Comparison of ENCODE assay signal across 9 mouse cellular contexts in the genomic region with DNA sequence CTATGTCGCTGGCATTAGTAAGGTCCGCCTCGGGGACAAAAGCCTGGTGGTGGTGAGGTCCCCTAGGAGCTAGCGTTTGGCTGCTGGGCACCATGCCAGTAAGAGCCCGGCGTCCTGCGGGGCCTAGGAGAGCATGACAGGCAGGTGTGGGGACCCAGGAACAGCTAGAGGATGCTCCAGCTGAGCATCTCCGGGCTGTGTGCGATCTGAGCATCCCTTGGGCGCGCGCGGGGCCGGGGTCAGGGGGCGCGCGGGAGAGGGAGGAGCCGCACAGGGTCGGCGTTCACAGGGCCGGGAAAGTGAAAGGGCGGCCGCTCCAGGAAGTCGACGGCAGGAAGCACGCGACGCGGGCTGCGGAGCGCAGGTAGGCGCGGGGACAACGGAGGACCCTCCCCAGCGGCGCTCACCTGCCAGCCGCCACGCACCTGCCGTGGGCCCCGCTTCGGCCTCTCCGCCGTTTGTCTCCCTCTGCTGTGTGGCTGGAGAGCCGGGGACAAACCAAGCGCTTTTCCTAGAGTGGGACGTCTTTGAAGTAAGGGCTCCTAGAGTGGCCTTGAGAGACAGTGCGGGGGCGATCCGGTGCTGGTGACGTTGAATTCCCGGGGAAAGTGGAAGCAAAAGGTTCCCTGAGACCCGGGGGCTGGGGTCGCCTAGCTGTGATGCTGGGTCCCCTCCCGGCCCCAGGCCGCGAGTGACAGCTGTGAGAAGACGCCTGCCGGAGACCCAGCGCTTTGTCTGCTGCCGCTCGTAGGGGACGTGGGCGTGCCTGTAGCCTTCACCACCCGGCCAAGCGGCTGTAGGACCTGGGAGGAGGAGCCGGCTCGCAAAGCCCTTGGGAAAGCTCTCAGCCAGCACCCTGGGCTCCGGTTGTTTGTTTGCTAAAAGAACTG. TPM values are rescaled to one million over a fixed set of nuclear protein-coding genes. Genes with fewer than 3 reads are reported as not detected.
DNase-seq lines count a peak whose midpoint lies in the region; ATAC-seq and TF ChIP-seq lines count a peak whose summit lies in the region.
"Had no signal": no experiment of that assay in that cellular context is flagged by ENCODE, and none has a peak within 500 bp of the region (broad histone marks: within the 10 kb centered on the region; RNA-seq: fewer than 3 reads in every experiment).

No protein-coding gene starts in this region.

- H3K9ac ChIP-seq in heart, embryonic 14.5 days (ENCODE audit: low read length), result peak overlapping the region; percentile 71
- H3K9ac ChIP-seq in kidney, postnatal 0 days (ENCODE audit: low read depth, low read length), result peak overlapping the region; percentile 66
- peak overlapping the region; percentile 54 for H3K9ac ChIP-seq in liver, embryonic 14.5 days (replicated peaks)
- peak overlapping the region; percentile 29; the same call in 1 of the 2 replicates for H3K9ac ChIP-seq in stomach, embryonic 14.5 days (replicated peaks; ENCODE audit: low read depth, low read length)

- H3K9me3 ChIP-seq in erythroblast, embryonic 14.5 days (ENCODE audit: control insufficient read depth, low read length), result no peaks in the 10 kb centered on the region
- H3K9me3 ChIP-seq in heart, embryonic 14.5 days (ENCODE audit: control insufficient read depth, low read length), result no peaks in the 10 kb centered on the region
- H3K9me3 ChIP-seq in kidney, postnatal 0 days (replicated peaks; ENCODE audit: low read length), result no peaks in the 10 kb centered on the region
- H3K9me3 ChIP-seq in liver, embryonic 14.5 days (ENCODE audit: control insufficient read depth, low read length), result no peaks in the 10 kb centered on the region
- no peaks in the 10 kb centered on the region for H3K9me3 ChIP-seq in stomach, embryonic 14.5 days (ENCODE audit: control insufficient read depth, low read depth, low read length)

- H3K36me3 ChIP-seq in erythroblast, embryonic 14.5 days (ENCODE audit: control insufficient read depth), result no peaks in the 10 kb centered on the region
- no peaks in the 10 kb centered on the region for H3K36me3 ChIP-seq in heart, embryonic 14.5 days (ENCODE audit: control insufficient read depth, insufficient read depth, low read length)
- H3K36me3 ChIP-seq in kidney, postnatal 0 days (ENCODE audit: insufficient read depth, low read length), result no peaks in the 10 kb centered on the region
- no peaks in the 10 kb centered on the region for H3K36me3 ChIP-seq in liver, embryonic 14.5 days (replicated peaks; ENCODE audit: control insufficient read depth, insufficient read depth, low read depth)
- H3K36me3 ChIP-seq in stomach, embryonic 14.5 days (ENCODE audit: control insufficient read depth, insufficient read depth, low read length), result no peaks in the 10 kb centered on the region
- H3K36me3 ChIP-seq: G1E had no signal

- TF ChIP-seq EP300 in liver, embryonic 14.5 days (IDR thresholded peaks at IDR 0.05; ENCODE audit: low read depth), result no peak

- H3K4me1 ChIP-seq in erythroblast, embryonic 14.5 days (ENCODE audit: control insufficient read depth), result peaks cover 34% of the 10 kb centered on the region
- peaks cover 22 to 33% of the 10 kb centered on the region in 2 experiments for H3K4me1 ChIP-seq in heart, embryonic 14.5 days (ENCODE audit: control insufficient read depth in 2 of 2, insufficient read depth in 2 of 2, low read length in 2 of 2)
- peaks cover 13% of the 10 kb centered on the region; the same call in 1 of the 2 replicates for H3K4me1 ChIP-seq in kidney, postnatal 0 days (replicated peaks; ENCODE audit: insufficient read depth, low read length)
- peaks cover 0 to 8% of the 10 kb centered on the region in 2 experiments; a peak in 3 of 4 replicates for H3K4me1 ChIP-seq in liver, embryonic 14.5 days (replicated peaks; ENCODE audit: control insufficient read depth in 2 of 2, insufficient read depth in 2 of 2, low read length in 1 of 2)
- peaks cover 11% of the 10 kb centered on the region; the same call in 1 of the 2 replicates for H3K4me1 ChIP-seq in stomach, embryonic 14.5 days (ENCODE audit: control insufficient read depth, insufficient read depth, low read length)

- peaks cover 32% of the 10 kb centered on the region for H3K27me3 ChIP-seq in erythroblast, embryonic 14.5 days (ENCODE audit: control insufficient read depth)
- H3K27me3 ChIP-seq in heart, embryonic 14.5 days (ENCODE audit: control insufficient read depth, insufficient read depth, low read length), result peaks cover 6% of the 10 kb centered on the region; the same call in 1 of the 2 replicates
- H3K27me3 ChIP-seq in kidney, postnatal 0 days (ENCODE audit: insufficient read depth, low read length), result no peaks in the 10 kb centered on the region
- H3K27me3 ChIP-seq in liver, embryonic 14.5 days (ENCODE audit: control insufficient read depth, insufficient read depth, low read length), result no peaks in the 10 kb centered on the region
- 0 out of 2 replicates have a peak, but pooled peaks cover 2% of the 10 kb centered on the region for H3K27me3 ChIP-seq in stomach, embryonic 14.5 days (ENCODE audit: control insufficient read depth, insufficient read depth, low read length)

- H3K4me3 ChIP-seq in erythroblast, embryonic 14.5 days (replicated peaks), result peak overlapping the region; percentile 70
- H3K4me3 ChIP-seq in heart, embryonic 14.5 days (ENCODE audit: control insufficient read depth in 1 of 2, insufficient read depth in 1 of 2, low read depth in 1 of 2, low read length in 2 of 2), result peak overlapping the region; percentile 51 to 65
- H3K4me3 ChIP-seq in kidney, postnatal 0 days (replicated peaks; ENCODE audit: low read depth, low read length), result peak overlapping the region; percentile 58
- peak overlapping the region; percentile 58 to 66 for H3K4me3 ChIP-seq in liver, embryonic 14.5 days (ENCODE audit: insufficient read depth in 1 of 2, low read depth in 2 of 2, low read length in 2 of 2)
- peak overlapping the region; percentile 50 for H3K4me3 ChIP-seq in stomach, embryonic 14.5 days (ENCODE audit: low read depth, low read length)

- peak; percentile 33; the same call in 1 of the 2 replicates for ATAC-seq in heart, embryonic 14.5 days (ENCODE audit: insufficient number of reproducible peaks, insufficient read depth, low FRiP score, low read depth)
- peak; percentile 46; the same call in 1 of the 2 replicates for ATAC-seq in kidney, postnatal 0 days (replicated peaks; ENCODE audit: low FRiP score, low read depth)
- ATAC-seq in liver, embryonic 14.5 days (ENCODE audit: insufficient read depth), result peak; percentile 61
- ATAC-seq in stomach, embryonic 14.5 days (ENCODE audit: insufficient number of reproducible peaks, insufficient read depth, low FRiP score, low read depth), result peak; percentile 74

- TF ChIP-seq CTCF in kidney, postnatal 0 days (IDR thresholded peaks at IDR 0.05; ENCODE audit: low read depth), result no peak; the same call in 1 of the 2 replicates
- TF ChIP-seq CTCF in liver, embryonic 14.5 days (IDR thresholded peaks at IDR 0.05; ENCODE audit: low read depth), result no peak

- DNase-seq in B cell, adult 2 months, result peak; percentile 83 to 84
- DNase-seq in brain, adult 2 months (ENCODE audit: low read depth, low spot score), result peak; percentile 72
- DNase-seq in kidney, postnatal 0 days (ENCODE audit: low spot score), result peak; percentile 86
- DNase-seq in liver, embryonic 14.5 days (ENCODE audit: low read depth in 3 of 3, low spot score in 3 of 3), result peak in 2 of 3 experiments; percentile 49 to 50
- DNase-seq in natural killer cell, adult 2 months (ENCODE audit: low spot score in 2 of 2), result peak; percentile 60 to 75

- 1% methylated on average over 64 of the region's 68 CpGs for WGBS in heart, embryonic 14.5 days
- 0% methylated on average over 59 of the region's 68 CpGs for WGBS in kidney, postnatal 0 days
- under 1% methylated on average over 68 of the region's 68 CpGs for WGBS in liver, embryonic 14.5 days (ENCODE audit: insufficient replicate concordance)
- under 1% methylated on average over 62 of the region's 68 CpGs for WGBS in stomach, embryonic 14.5 days

- H3K4me2 ChIP-seq in heart, embryonic 14.5 days (ENCODE audit: low read length), result peak overlapping the region; percentile 100
- H3K4me2 ChIP-seq in kidney, postnatal 0 days (ENCODE audit: low read length), result peak overlapping the region; percentile 96
- H3K4me2 ChIP-seq in liver, embryonic 14.5 days (ENCODE audit: low read depth), result peak overlapping the region; percentile 96
- H3K4me2 ChIP-seq in stomach, embryonic 14.5 days (replicated peaks; ENCODE audit: low read depth, low read length), result peak overlapping the region; percentile 96

- H3K27ac ChIP-seq in heart, embryonic 14.5 days (replicated peaks in 1 of 2; ENCODE audit: control insufficient read depth in 1 of 2, insufficient read depth in 1 of 2, low read depth in 2 of 2, low read length in 2 of 2), result peak overlapping the region in 1 of 2 experiments; percentile 66; a peak in 1 of 4 replicates
- peak overlapping the region; percentile 54; the same call in 1 of the 2 replicates for H3K27ac ChIP-seq in kidney, postnatal 0 days
- H3K27ac ChIP-seq in liver, embryonic 14.5 days, result no peak overlapping the region
- H3K27ac ChIP-seq in stomach, embryonic 14.5 days (ENCODE audit: low read length), result peak overlapping the region; percentile 56; the same call in 1 of the 2 replicates

RNA-seq across cellular contexts. Expression of a gene that starts 9.5 kb away (rescaled TPM):
- polyA plus RNA-seq in erythroblast, embryonic 14.5 days (2012), result 0.01 TPM in 2 replicates
- 8.0 and 9.1 TPM in 2 replicates for polyA plus RNA-seq in heart, embryonic 14.5 days (2014; fragmentation: Nextera tagmentation; extraction: Ambion mirVana)
- polyA plus RNA-seq in kidney, postnatal 0 days (2015; fragmentation: Nextera tagmentation; extraction: Ambion mirVana), result 2.8 and 3.9 TPM in 2 replicates
- polyA plus RNA-seq in liver, embryonic 14.5 days (2012; rRNA removed), result 1.9 and 2.3 TPM in 2 replicates
- 1.2 and 1.9 TPM in 2 replicates for polyA plus RNA-seq in liver, embryonic 14.5 days (2014; fragmentation: Nextera tagmentation; extraction: Ambion mirVana)
- 7.9 and 10.1 TPM in 2 replicates for polyA plus RNA-seq in stomach, embryonic 14.5 days (2014; fragmentation: Nextera tagmentation; extraction: Ambion mirVana)
- polyA plus RNA-seq: G1E had no signal

RNA-seq across cellular contexts. Expression of a gene that starts 19.0 kb away (rescaled TPM):
- not detected in 2 replicates for polyA plus RNA-seq in erythroblast, embryonic 14.5 days (2012)
- 1.3 and 1.8 TPM in 2 replicates for polyA plus RNA-seq in heart, embryonic 14.5 days (2014; fragmentation: Nextera tagmentation; extraction: Ambion mirVana)
- polyA plus RNA-seq in kidney, postnatal 0 days (2015; fragmentation: Nextera tagmentation; extraction: Ambion mirVana), result 1.3 and 2.2 TPM in 2 replicates
- polyA plus RNA-seq in liver, embryonic 14.5 days (2012; rRNA removed), result 0.04 and 0.08 TPM in 2 replicates
- 0.14 and 0.22 TPM in 2 replicates for polyA plus RNA-seq in liver, embryonic 14.5 days (2014; fragmentation: Nextera tagmentation; extraction: Ambion mirVana)
- 0.50 and 0.62 TPM in 2 replicates for polyA plus RNA-seq in stomach, embryonic 14.5 days (2014; fragmentation: Nextera tagmentation; extraction: Ambion mirVana)
- polyA plus RNA-seq: G1E had no signal
